Comparison of ENCODE assay signal across 20 mouse cellular contexts in genomic region chr19:58838706-58839105, GRCm38 (mm10). TPM values are rescaled to one million over a fixed set of nuclear protein-coding genes. Genes with fewer than 3 reads are reported as not detected.
DNase-seq lines count a peak whose midpoint lies in the region; ATAC-seq and TF ChIP-seq lines count a peak whose summit lies in the region.
"Had no signal": no experiment of that assay in that cellular context is flagged by ENCODE, and none has a peak within 500 bp of the region (broad histone marks: within the 10 kb centered on the region; RNA-seq: fewer than 3 reads in every experiment).

No protein-coding gene starts in this region.

- 50% methylated on average over 9 of the region's 9 CpGs for WGBS in heart, embryonic 16.5 days
- 64% methylated on average over 9 of the region's 9 CpGs for WGBS in lung, adult 2 months
- 65% methylated on average over 9 of the region's 9 CpGs for WGBS in kidney, embryonic 16.5 days

- intact Hi-C loops in heart, postnatal 25 days (cut with DNase I) = no loop called here

- H3K4me2 ChIP-seq in heart, embryonic 16.5 days (ENCODE audit: low read depth, low read length) = no peak overlapping the region
- no peak overlapping the region for H3K4me2 ChIP-seq in kidney, embryonic 16.5 days (replicated peaks; ENCODE audit: low read depth, low read length)
- H3K4me2 ChIP-seq: forebrain, embryonic 13.5 days; neural tube, embryonic 15.5 days had no signal

- TF ChIP-seq POLR2A in lung, adult 2 months (IDR thresholded peaks at IDR 0.05; ENCODE audit: borderline replicate concordance, extremely low read depth, low read depth, low read length) = no peak

- H3K9me3 ChIP-seq in heart, embryonic 16.5 days (replicated peaks; ENCODE audit: control insufficient read depth, low read length) = no peaks in the 10 kb centered on the region
- H3K9me3 ChIP-seq in kidney, embryonic 16.5 days (ENCODE audit: low read length) = no peaks in the 10 kb centered on the region
- H3K9me3 ChIP-seq: forebrain, embryonic 13.5 days; neural tube, embryonic 15.5 days had no signal

- peak overlapping the region; percentile 89 for H3K27ac ChIP-seq in heart, embryonic 16.5 days (ENCODE audit: low read length)
- H3K27ac ChIP-seq in kidney, embryonic 16.5 days (ENCODE audit: low read length) = peak overlapping the region; percentile 23
- H3K27ac ChIP-seq: forebrain, embryonic 13.5 days; liver, embryonic 14.5 days; neural tube, embryonic 15.5 days had no signal

- DNase-seq in heart, postnatal 25 days (ENCODE audit: low spot score) = no peak
- peak; percentile 18 for DNase-seq in lung, adult 2 months
- no peak for DNase-seq in lung, postnatal 14 days
- peak; percentile 27 for DNase-seq in lung, postnatal 25 days (ENCODE audit: low spot score)
- no peak for DNase-seq in left cerebral cortex, adult 11 months (ENCODE audit: low spot score)
- no peak for DNase-seq in cerebellum, postnatal 36 days
- DNase-seq: gastrocnemius, postnatal 36 days; spleen, adult 18-20 months had no signal

- no peaks in the 10 kb centered on the region for H3K27me3 ChIP-seq in heart, embryonic 16.5 days (ENCODE audit: control insufficient read depth, insufficient read depth, low read length)
- no peaks in the 10 kb centered on the region for H3K27me3 ChIP-seq in kidney, embryonic 16.5 days (ENCODE audit: insufficient read depth, low read length)
- H3K27me3 ChIP-seq: forebrain, embryonic 13.5 days; neural tube, embryonic 15.5 days had no signal

- no peaks in the 10 kb centered on the region for H3K36me3 ChIP-seq in heart, embryonic 16.5 days (ENCODE audit: control insufficient read depth, insufficient read depth)
- no peaks in the 10 kb centered on the region for H3K36me3 ChIP-seq in kidney, embryonic 16.5 days (ENCODE audit: insufficient read depth, low read length)
- H3K36me3 ChIP-seq: neural tube, embryonic 15.5 days had no signal

- H3K4me1 ChIP-seq in heart, embryonic 16.5 days (ENCODE audit: control insufficient read depth, insufficient read depth, low read length) = peaks cover 35% of the 10 kb centered on the region
- peaks cover 7% of the 10 kb centered on the region for H3K4me1 ChIP-seq in lung, adult 2 months (ENCODE audit: control insufficient read depth, insufficient read depth, low read length)
- peaks cover 20% of the 10 kb centered on the region for H3K4me1 ChIP-seq in kidney, embryonic 16.5 days (ENCODE audit: insufficient read depth, low read length)
- H3K4me1 ChIP-seq: megakaryocyte, embryonic 14.5 days had no signal

- no peak overlapping the region for H3K9ac ChIP-seq in heart, embryonic 16.5 days (ENCODE audit: low read length)
- H3K9ac ChIP-seq in kidney, embryonic 16.5 days (replicated peaks; ENCODE audit: low read length) = no peak overlapping the region
- H3K9ac ChIP-seq: forebrain, embryonic 13.5 days; liver, embryonic 14.5 days; neural tube, embryonic 15.5 days had no signal

- no peak overlapping the region for H3K4me3 ChIP-seq in heart, embryonic 16.5 days (ENCODE audit: low read length)
- no peak overlapping the region for H3K4me3 ChIP-seq in lung, adult 2 months (replicated peaks; ENCODE audit: extremely low read depth, low read depth, low read length)
- no peak overlapping the region for H3K4me3 ChIP-seq in kidney, embryonic 16.5 days (ENCODE audit: low read length)
- H3K4me3 ChIP-seq: forebrain, embryonic 13.5 days; megakaryocyte, embryonic 14.5 days; neural tube, embryonic 15.5 days had no signal

- TF ChIP-seq CTCF in lung, adult 2 months (IDR thresholded peaks at IDR 0.05; ENCODE audit: insufficient read depth, low read length) = no peak

- ATAC-seq in heart, embryonic 16.5 days (replicated peaks; ENCODE audit: extremely low read depth, insufficient read depth, low FRiP score) = 0 out of 2 replicates have a peak, but pooled peaks have one; percentile 14
- ATAC-seq in kidney, embryonic 16.5 days (ENCODE audit: low FRiP score, low TSS enrichment) = peak; percentile 25; the same call in 1 of the 2 replicates
- ATAC-seq: activated CD4-positive, CD25-positive, alpha-beta regulatory T cell, adult 4 months had no signal

RNA-seq across cellular contexts. Expression of gene 1700019N19Rik, which starts 44.4 kb away (rescaled TPM):
- not detected in 2 replicates for polyA plus RNA-seq in heart, embryonic 16.5 days (2015; fragmentation: Nextera tagmentation; extraction: Ambion mirVana)
- not detected for total RNA-seq in heart, postnatal 25 days (2021)
- not detected in 2 replicates for polyA plus RNA-seq in lung, adult 2 months (2012; rRNA removed)
- not detected in 2 replicates for polyA plus RNA-seq in kidney, embryonic 16.5 days (2015; fragmentation: Nextera tagmentation; extraction: Ambion mirVana)
- total RNA-seq: common myeloid progenitor, adult 5-6 weeks; gastrocnemius, postnatal 36 days had no signal
- polyA plus RNA-seq: activated CD4-positive, CD25-positive, alpha-beta regulatory T cell, adult 4 months; embryonic facial prominence, embryonic 14.5 days; forebrain, embryonic 13.5 days; hindbrain, embryonic 16.5 days; large intestine, adult 2 months; limb, embryonic 11.5 days; liver, embryonic 14.5 days; neural tube, embryonic 15.5 days had no signal

Comparison
In these comparisons a context has a peak if more than half of its experiments do, and no peak if none do; other contexts are left out.
1. DNase-seq: peak in lung, adult 2 months (single experiment) and lung, postnatal 25 days (single experiment); none in heart, postnatal 25 days (single experiment), lung, postnatal 14 days (single experiment), left cerebral cortex, adult 11 months (single experiment) and cerebellum, postnatal 36 days (0 of 2).